7 mouse cellular contexts compared by ENCODE assay signal in the genomic region with DNA sequence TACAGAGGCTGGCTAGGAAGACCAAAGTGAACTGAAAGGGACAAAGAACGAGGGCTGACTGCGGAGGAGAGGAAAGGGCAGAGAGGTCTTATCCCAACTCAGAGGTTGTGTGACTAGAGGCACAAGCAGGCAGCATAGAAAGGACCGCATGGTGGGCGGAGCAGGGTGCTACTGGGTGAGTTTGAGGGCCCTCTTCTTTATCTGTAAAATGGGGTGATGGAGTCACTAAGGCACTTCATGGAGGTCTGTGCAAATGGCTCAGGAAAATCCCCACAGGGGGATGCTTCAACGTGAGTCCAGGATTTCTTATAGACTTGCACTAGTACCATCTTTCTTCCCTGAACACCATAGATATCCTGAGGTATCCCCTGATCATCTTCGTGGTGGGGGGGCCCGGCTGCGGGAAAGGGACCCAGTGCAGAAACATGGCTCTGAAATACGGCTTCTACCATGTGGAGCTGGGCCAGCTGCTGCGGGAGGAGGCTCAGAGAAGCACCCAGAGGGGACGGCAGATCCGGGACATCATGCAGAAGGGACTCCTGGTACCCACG. TPM values are rescaled to one million over a fixed set of nuclear protein-coding genes. Genes with fewer than 3 reads are reported as not detected.
DNase-seq lines count a peak whose midpoint lies in the region; ATAC-seq and TF ChIP-seq lines count a peak whose summit lies in the region.

No protein-coding gene starts in this region.

- no peaks in the 10 kb centered on the region for H3K9me3 ChIP-seq in lung, embryonic 14.5 days (ENCODE audit: low read depth, low read length)
- H3K9me3 ChIP-seq in embryonic facial prominence, embryonic 14.5 days (ENCODE audit: control insufficient read depth, low read length), result no peaks in the 10 kb centered on the region
- H3K9me3 ChIP-seq in intestine, embryonic 16.5 days (ENCODE audit: control insufficient read depth, low read length), result no peaks in the 10 kb centered on the region
- H3K9me3 ChIP-seq in neural tube, embryonic 13.5 days, result no peaks in the 10 kb centered on the region

- 63% methylated on average over 13 of the region's 13 CpGs for WGBS in lung, embryonic 14.5 days
- 72% methylated on average over 13 of the region's 13 CpGs for WGBS in embryonic facial prominence, embryonic 14.5 days
- 69% methylated on average over 13 of the region's 13 CpGs for WGBS in intestine, embryonic 16.5 days
- WGBS in neural tube, embryonic 13.5 days, result 69% methylated on average over 13 of the region's 13 CpGs

- no peaks in the 10 kb centered on the region for H3K27me3 ChIP-seq in lung, embryonic 14.5 days (ENCODE audit: insufficient read depth, low read length)
- H3K27me3 ChIP-seq in embryonic facial prominence, embryonic 14.5 days (replicated peaks; ENCODE audit: control insufficient read depth, insufficient read depth, low read length), result no peaks in the 10 kb centered on the region
- no peaks in the 10 kb centered on the region for H3K27me3 ChIP-seq in intestine, embryonic 16.5 days (replicated peaks; ENCODE audit: control insufficient read depth, insufficient read depth, low read length)
- no peaks in the 10 kb centered on the region for H3K27me3 ChIP-seq in neural tube, embryonic 13.5 days

- peak overlapping the region; percentile 85 for H3K4me3 ChIP-seq in lung, embryonic 14.5 days (ENCODE audit: low read depth, low read length)
- H3K4me3 ChIP-seq in embryonic facial prominence, embryonic 14.5 days (ENCODE audit: low read depth, low read length), result peak overlapping the region; percentile 72
- peak overlapping the region; percentile 83 for H3K4me3 ChIP-seq in intestine, embryonic 16.5 days (ENCODE audit: low read length)
- H3K4me3 ChIP-seq in neural tube, embryonic 13.5 days, result peak overlapping the region; percentile 82

- no peak for DNase-seq in lung, embryonic 14.5 days
- no peak for DNase-seq in lung, postnatal 25 days (ENCODE audit: low spot score)
- no peak for DNase-seq in embryonic facial prominence, embryonic 14.5 days (ENCODE audit: low spot score)
- no peak for DNase-seq in urinary bladder, postnatal 10 days (ENCODE audit: low spot score)
- DNase-seq in ovary, adult 18-20 months (ENCODE audit: low spot score), result no peak

- peak; percentile 1; the same call in 1 of the 2 replicates for ATAC-seq in lung, embryonic 14.5 days (ENCODE audit: insufficient read depth)
- no peak for ATAC-seq in embryonic facial prominence, embryonic 14.5 days (ENCODE audit: low read depth)
- ATAC-seq in intestine, embryonic 16.5 days, result no peak
- ATAC-seq in neural tube, embryonic 13.5 days (ENCODE audit: low read depth), result no peak

- H3K9ac ChIP-seq in lung, embryonic 14.5 days, result 0 out of 2 replicates have a peak overlapping the region, but pooled peaks have one; percentile 74
- peak overlapping the region; percentile 80; the same call in 1 of the 2 replicates for H3K9ac ChIP-seq in embryonic facial prominence, embryonic 14.5 days (ENCODE audit: low read depth, low read length)
- peak overlapping the region; percentile 81; the same call in 1 of the 2 replicates for H3K9ac ChIP-seq in intestine, embryonic 16.5 days (ENCODE audit: low read depth, low read length)
- H3K9ac ChIP-seq in neural tube, embryonic 13.5 days, result peak overlapping the region; percentile 85

- TF ChIP-seq CTCF in lung, embryonic 14.5 days (IDR thresholded peaks at IDR 0.05; ENCODE audit: low read depth), result no peak

- H3K27ac ChIP-seq in lung, embryonic 14.5 days (ENCODE audit: low read depth), result peak overlapping the region; percentile 92
- peak overlapping the region; percentile 97 for H3K27ac ChIP-seq in embryonic facial prominence, embryonic 14.5 days (replicated peaks; ENCODE audit: low read depth, low read length)
- peak overlapping the region; percentile 93 for H3K27ac ChIP-seq in intestine, embryonic 16.5 days (ENCODE audit: low read length)
- H3K27ac ChIP-seq in neural tube, embryonic 13.5 days (replicated peaks), result peak overlapping the region; percentile 97

- peak overlapping the region; percentile 88 for H3K4me2 ChIP-seq in lung, embryonic 14.5 days
- H3K4me2 ChIP-seq in embryonic facial prominence, embryonic 14.5 days (ENCODE audit: low read depth, low read length), result peak overlapping the region; percentile 89
- peak overlapping the region; percentile 60 for H3K4me2 ChIP-seq in intestine, embryonic 16.5 days (ENCODE audit: low read depth, low read length)
- H3K4me2 ChIP-seq in neural tube, embryonic 13.5 days, result peak overlapping the region; percentile 80

- no peaks in the 10 kb centered on the region; the same call in 1 of the 2 replicates for H3K4me1 ChIP-seq in lung, embryonic 14.5 days (ENCODE audit: insufficient read depth)
- peaks cover 13% of the 10 kb centered on the region for H3K4me1 ChIP-seq in embryonic facial prominence, embryonic 14.5 days (ENCODE audit: control insufficient read depth, insufficient read depth, low read length)
- peaks cover 14% of the 10 kb centered on the region for H3K4me1 ChIP-seq in intestine, embryonic 16.5 days (ENCODE audit: control insufficient read depth, insufficient read depth, low read length)
- H3K4me1 ChIP-seq in neural tube, embryonic 13.5 days (replicated peaks), result peaks cover 26% of the 10 kb centered on the region

- H3K36me3 ChIP-seq in lung, embryonic 14.5 days (ENCODE audit: insufficient read depth), result peaks cover 23% of the 10 kb centered on the region
- peaks cover 15% of the 10 kb centered on the region for H3K36me3 ChIP-seq in embryonic facial prominence, embryonic 14.5 days (ENCODE audit: control insufficient read depth, insufficient read depth, low read length)
- H3K36me3 ChIP-seq in intestine, embryonic 16.5 days (ENCODE audit: control insufficient read depth, insufficient read depth, low read length), result 0 out of 2 replicates have a peak, but pooled peaks cover 6% of the 10 kb centered on the region
- H3K36me3 ChIP-seq in neural tube, embryonic 13.5 days, result peaks cover 23% of the 10 kb centered on the region

RNA-seq across cellular contexts. Expression of gene Gm17949, which starts 1.1 kb away (rescaled TPM):
- polyA plus RNA-seq in lung, embryonic 14.5 days (2014; fragmentation: Nextera tagmentation; extraction: Ambion mirVana), result 0.16 TPM in 1 of 2 replicates, not detected in the other
- polyA plus RNA-seq in embryonic facial prominence, embryonic 14.5 days (2014; fragmentation: Nextera tagmentation; extraction: Ambion mirVana), result 0.19 and 0.41 TPM in 2 replicates
- 0.37 and 0.58 TPM in 2 replicates for polyA plus RNA-seq in intestine, embryonic 16.5 days (2015; fragmentation: Nextera tagmentation; extraction: Ambion mirVana)
- polyA plus RNA-seq in neural tube, embryonic 13.5 days (2015; fragmentation: Nextera tagmentation; extraction: Ambion mirVana), result 0.32 and 0.43 TPM in 2 replicates

RNA-seq across cellular contexts. Expression of gene Gtf2f1, which starts 1.2 kb away (rescaled TPM):
- polyA plus RNA-seq in lung, embryonic 14.5 days (2014; fragmentation: Nextera tagmentation; extraction: Ambion mirVana), result 53.2 and 60.2 TPM in 2 replicates
- polyA plus RNA-seq in embryonic facial prominence, embryonic 14.5 days (2014; fragmentation: Nextera tagmentation; extraction: Ambion mirVana), result 55.4 and 55.5 TPM in 2 replicates
- polyA plus RNA-seq in intestine, embryonic 16.5 days (2015; fragmentation: Nextera tagmentation; extraction: Ambion mirVana), result 57.9 and 60.9 TPM in 2 replicates
- polyA plus RNA-seq in neural tube, embryonic 13.5 days (2015; fragmentation: Nextera tagmentation; extraction: Ambion mirVana), result 72.5 and 72.9 TPM in 2 replicates

RNA-seq across cellular contexts. Expression of gene Pspn, which starts 12.5 kb away (rescaled TPM):
- polyA plus RNA-seq in lung, embryonic 14.5 days (2014; fragmentation: Nextera tagmentation; extraction: Ambion mirVana), result 0.46 and 1.0 TPM in 2 replicates
- 0.84 TPM in 1 of 2 replicates, not detected in the other for polyA plus RNA-seq in embryonic facial prominence, embryonic 14.5 days (2014; fragmentation: Nextera tagmentation; extraction: Ambion mirVana)
- 0.44 TPM in 1 of 2 replicates, not detected in the other for polyA plus RNA-seq in intestine, embryonic 16.5 days (2015; fragmentation: Nextera tagmentation; extraction: Ambion mirVana)
- polyA plus RNA-seq in neural tube, embryonic 13.5 days (2015; fragmentation: Nextera tagmentation; extraction: Ambion mirVana), result 0.47 TPM in 1 of 2 replicates, not detected in the other

RNA-seq across cellular contexts. Expression of gene Alkbh7, which starts 15.2 kb away (rescaled TPM):
- polyA plus RNA-seq in lung, embryonic 14.5 days (2014; fragmentation: Nextera tagmentation; extraction: Ambion mirVana), result 39.0 and 39.8 TPM in 2 replicates
- polyA plus RNA-seq in embryonic facial prominence, embryonic 14.5 days (2014; fragmentation: Nextera tagmentation; extraction: Ambion mirVana), result 35.7 and 39.8 TPM in 2 replicates
- polyA plus RNA-seq in intestine, embryonic 16.5 days (2015; fragmentation: Nextera tagmentation; extraction: Ambion mirVana), result 41.7 and 43.7 TPM in 2 replicates
- polyA plus RNA-seq in neural tube, embryonic 13.5 days (2015; fragmentation: Nextera tagmentation; extraction: Ambion mirVana), result 42.3 and 45.9 TPM in 2 replicates

RNA-seq across cellular contexts. Expression of gene Khsrp, which starts 19.0 kb away (rescaled TPM):
- polyA plus RNA-seq in lung, embryonic 14.5 days (2014; fragmentation: Nextera tagmentation; extraction: Ambion mirVana), result 60.8 and 69.4 TPM in 2 replicates
- 43.5 and 44.9 TPM in 2 replicates for polyA plus RNA-seq in embryonic facial prominence, embryonic 14.5 days (2014; fragmentation: Nextera tagmentation; extraction: Ambion mirVana)
- polyA plus RNA-seq in intestine, embryonic 16.5 days (2015; fragmentation: Nextera tagmentation; extraction: Ambion mirVana), result 15.7 and 16.7 TPM in 2 replicates
- 33.5 and 34.2 TPM in 2 replicates for polyA plus RNA-seq in neural tube, embryonic 13.5 days (2015; fragmentation: Nextera tagmentation; extraction: Ambion mirVana)
